Mouse (Mus musculus) cerebellum, adult 2 months (tissue): ENCODE measurements around the gene Eno2.

Source experiments
- CTCF ChIP-seq: fragments of 200-500 bp; IDR thresholded peaks from 2 replicates; pipeline ENCODE4 v1.5.1; 2011; ENCODE audit warnings: low read depth, mild to moderate bottlenecking, control low read depth, low read length, moderate library complexity, borderline replicate concordance; ENCODE audit not compliant: insufficient read depth
- POLR2A ChIP-seq: fragments of 200-500 bp; IDR thresholded peaks from 2 replicates; pipeline ENCODE4 v1.6.1; 2011; ENCODE audit warnings: low read length, control low read depth, borderline replicate concordance; ENCODE audit not compliant: insufficient read depth

DNA sequence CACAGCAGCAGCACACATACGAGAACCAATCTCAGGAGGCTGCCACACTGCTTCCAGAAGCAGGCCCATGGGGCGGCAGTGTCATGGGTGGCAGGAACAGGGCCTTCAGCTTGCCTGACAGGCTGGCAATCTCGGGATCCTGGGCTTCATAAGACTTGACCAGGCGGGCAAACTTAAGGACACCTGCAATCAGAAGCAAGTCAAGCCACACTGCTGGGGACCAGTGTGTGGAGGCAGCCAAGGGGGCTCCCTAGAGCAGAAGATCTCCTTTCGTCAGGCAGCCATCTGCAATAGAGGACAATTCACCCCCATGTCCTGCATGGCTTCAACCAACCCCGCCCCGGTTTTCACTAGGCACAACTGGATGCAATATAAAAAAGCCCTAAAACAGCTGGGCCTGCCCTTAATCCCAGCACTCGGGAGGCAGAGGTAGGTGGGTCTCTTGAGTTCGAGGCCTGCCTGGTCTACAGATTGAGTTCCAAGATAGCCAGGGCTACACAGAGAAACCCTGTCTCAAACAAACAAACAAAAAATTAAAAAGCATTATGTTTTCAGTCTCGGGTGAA, 30.2 kb downstream of the Eno2 start:
- no peak for TF ChIP-seq CTCF
- no peak for TF ChIP-seq POLR2A
